Mouse (Mus musculus): Measurements from ENCODE around the gene Tff1.

The Tff1 gene

GRCm38 (mm10) chr17:31165127-31165526 lies at the start of gene Tff1:
Gene Tff1, minus strand, starts transcription at chr17:31165277.
- DNase-seq (ENCODE audit: low read depth, low spot score) = no peak

GRCm38 (mm10) chr17:31211881-31212280 lies 46.8 kb upstream of the Tff1 start:
- DNase-seq (ENCODE audit: low read depth, low spot score) = no peak

GRCm38 (mm10) chr17:31210299-31210698 lies 45.2 kb upstream of the Tff1 start:
- DNase-seq (ENCODE audit: low read depth, low spot score) = no peak

- DNase-seq (ENCODE audit: low read depth, low spot score) = no peak
Measured at GRCm38 (mm10) chr17:31209376-31209930, 44.4 kb upstream of the Tff1 start.

- no peak for DNase-seq (ENCODE audit: low read depth, low spot score)
Measured at GRCm38 (mm10) chr17:31208654-31209053, 43.6 kb upstream of the Tff1 start.

DNA sequence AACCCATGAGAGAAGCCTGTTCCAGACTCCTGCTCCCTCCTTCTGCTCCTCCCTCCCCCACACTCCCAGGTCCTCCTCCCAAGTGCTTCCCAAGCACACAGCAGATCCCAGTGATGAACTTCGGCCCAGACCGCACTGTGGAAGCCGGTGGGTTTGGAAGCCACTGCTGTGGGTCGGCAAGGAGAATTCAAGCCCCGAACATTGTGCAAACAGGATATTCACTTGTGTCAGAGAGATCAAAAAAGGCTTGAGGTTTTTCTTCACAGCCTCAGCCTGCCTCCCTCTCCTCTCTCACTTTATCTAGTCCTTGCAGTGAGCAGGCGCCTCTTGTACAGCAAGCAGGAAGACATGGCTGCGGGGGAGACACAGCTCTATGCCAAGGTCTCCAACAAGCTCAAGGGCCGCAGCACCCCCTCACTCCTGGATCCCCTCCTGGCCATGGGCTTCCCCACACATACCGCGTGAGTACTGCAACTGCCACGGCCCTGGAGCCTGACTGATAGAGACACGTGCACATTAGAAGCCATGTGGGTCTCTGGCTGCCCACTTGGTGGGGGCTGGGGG lies 42.8 kb upstream of the Tff1 start, which contains the start of gene Ubash3a:
Gene Ubash3a, plus strand, starts transcription at position 103 of the 564 bp plus-strand sequence.
- no peak for DNase-seq (ENCODE audit: low read depth, low spot score)

- no peak for DNase-seq (ENCODE audit: low read depth, low spot score)
Measured at GRCm38 (mm10) chr17:31198877-31199276, 33.8 kb upstream of the Tff1 start, which contains the start of gene Tmprss3. Gene Tmprss3, minus strand, starts transcription at chr17:31198977.

- no peak for DNase-seq (ENCODE audit: low read depth, low spot score)
Measured at GRCm38 (mm10) chr17:31196283-31196682, 31.2 kb upstream of the Tff1 start.

DNA sequence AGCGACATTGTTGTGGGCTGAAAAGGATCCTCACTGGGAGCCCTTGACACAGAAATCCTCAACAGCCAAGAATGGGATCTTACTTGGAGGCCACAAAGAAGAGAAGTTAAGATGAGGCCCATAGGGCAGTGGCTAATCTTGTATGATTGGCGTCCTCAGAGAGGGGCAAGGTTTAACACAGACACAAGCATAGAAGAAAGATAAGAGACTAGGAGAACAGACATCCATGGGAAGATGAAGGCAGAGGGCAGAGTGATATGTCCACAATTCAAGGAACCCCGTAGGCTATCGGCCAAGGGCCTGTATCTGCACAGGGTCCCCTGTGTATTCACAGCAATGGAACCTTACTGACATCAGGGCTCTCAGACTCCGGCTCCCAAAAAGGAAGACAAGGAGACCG lies 30.1 kb upstream of the Tff1 start:
- DNase-seq (ENCODE audit: low read depth, low spot score) = no peak

GRCm38 (mm10) chr17:31193360-31193759 lies 28.3 kb upstream of the Tff1 start:
- DNase-seq (ENCODE audit: low read depth, low spot score) = no peak

GRCm38 (mm10) chr17:31192663-31193062 lies 27.6 kb upstream of the Tff1 start:
- peak; percentile 12 for DNase-seq (ENCODE audit: low read depth, low spot score)

- DNase-seq (ENCODE audit: low read depth, low spot score) = no peak
Measured at GRCm38 (mm10) chr17:31191825-31192224, 26.7 kb upstream of the Tff1 start.

GRCm38 (mm10) chr17:31187370-31187769 lies 22.3 kb upstream of the Tff1 start:
- DNase-seq (ENCODE audit: low read depth, low spot score) = peak; percentile 57

- no peak for DNase-seq (ENCODE audit: low read depth, low spot score)
Measured at GRCm38 (mm10) chr17:31184269-31184990, 19.4 kb upstream of the Tff1 start.

DNA sequence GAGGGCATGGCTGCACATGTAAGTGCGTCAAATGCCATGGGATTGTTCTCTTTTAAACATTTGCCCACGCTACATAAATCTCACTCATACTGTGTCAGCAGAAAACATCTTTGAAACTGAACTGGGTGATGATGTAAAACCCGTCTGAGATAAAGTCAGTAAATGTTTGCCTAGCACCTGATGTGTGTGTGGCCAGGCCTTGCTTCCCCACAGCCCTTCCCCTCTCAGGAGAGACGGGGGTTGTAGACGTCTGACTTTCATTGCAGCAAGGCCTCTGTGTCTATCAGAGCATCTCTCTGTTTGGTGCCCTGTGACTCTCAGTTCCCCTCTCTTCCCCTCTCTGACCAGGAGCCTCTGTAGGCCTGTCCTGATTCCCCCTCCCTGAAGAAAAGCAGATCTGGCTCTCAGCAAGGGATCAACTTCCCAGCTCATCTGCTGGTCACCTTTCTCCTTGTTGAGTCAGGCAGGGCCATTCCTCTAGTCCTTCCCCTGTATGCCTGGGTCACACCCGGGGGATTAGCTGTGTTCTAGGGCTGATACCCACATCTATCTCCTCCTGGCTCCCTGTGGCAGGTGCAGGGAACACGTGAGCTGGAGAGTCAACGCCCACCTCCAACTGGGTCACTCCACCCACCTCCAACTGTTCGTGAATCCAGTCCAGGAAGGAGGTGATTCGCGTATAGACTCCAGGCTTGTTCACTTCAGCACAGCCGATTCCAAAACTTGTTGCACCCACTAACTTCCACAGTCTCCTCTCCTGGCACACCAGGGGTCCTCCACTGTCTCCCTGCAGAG lies 18.3 kb upstream of the Tff1 start:
- DNase-seq (ENCODE audit: low read depth, low spot score) = no peak

DNA sequence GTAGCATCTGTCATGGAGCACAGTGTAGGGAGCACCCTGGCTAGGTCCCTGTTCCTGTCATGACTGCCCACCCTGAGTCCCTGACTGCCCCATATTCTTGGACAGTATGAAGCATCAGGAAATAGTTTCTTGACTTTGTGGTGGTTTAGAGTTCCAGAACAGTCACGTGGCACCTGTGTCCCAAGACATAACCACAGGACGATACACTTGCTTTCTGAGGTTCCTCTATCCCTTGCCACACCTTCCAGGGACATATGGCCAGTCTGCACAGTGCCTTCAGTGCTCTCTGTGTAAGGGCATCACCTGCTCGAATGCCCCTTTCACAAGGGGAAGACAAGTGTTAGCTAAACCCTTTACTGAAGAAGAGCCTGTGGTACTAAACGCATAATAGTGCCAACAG lies 16.4 kb upstream of the Tff1 start:
- DNase-seq (ENCODE audit: low read depth, low spot score) = no peak

- DNase-seq (ENCODE audit: low read depth, low spot score) = no peak
Measured at GRCm38 (mm10) chr17:31176321-31176720, 11.2 kb upstream of the Tff1 start.

DNA sequence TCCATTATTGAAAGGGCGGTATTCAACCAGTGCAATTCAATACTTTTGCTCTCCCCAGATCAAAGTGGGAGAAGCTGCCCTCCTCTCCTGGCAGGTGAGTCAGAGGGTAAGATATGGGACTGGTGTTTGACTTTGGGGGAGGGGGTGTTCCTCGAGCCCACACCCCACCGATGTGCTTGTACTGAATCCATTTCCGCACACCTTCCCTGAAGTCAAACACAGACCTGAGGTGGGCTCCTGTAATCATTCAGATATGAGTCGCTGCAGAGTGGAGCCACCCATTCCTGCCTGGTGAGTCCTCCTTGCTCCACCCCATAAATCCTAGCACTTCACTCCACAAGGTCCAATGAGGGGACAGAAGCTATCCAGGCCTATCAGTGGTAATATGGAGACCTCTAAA lies 4.7 kb upstream of the Tff1 start:
- DNase-seq (ENCODE audit: low read depth, low spot score) = no peak

- no peak for DNase-seq (ENCODE audit: low read depth, low spot score)
Measured at GRCm38 (mm10) chr17:31163821-31164220, 1.3 kb downstream of the Tff1 start.

GRCm38 (mm10) chr17:31162607-31163006 lies 2.5 kb downstream of the Tff1 start:
- no peak for DNase-seq (ENCODE audit: low read depth, low spot score)

- DNase-seq (ENCODE audit: low read depth, low spot score) = no peak
Measured at GRCm38 (mm10) chr17:31160291-31160690, 4.8 kb downstream of the Tff1 start.

GRCm38 (mm10) chr17:31157921-31158320 lies 7.2 kb downstream of the Tff1 start:
- DNase-seq (ENCODE audit: low read depth, low spot score) = no peak

All from forelimb bud, embryonic 11.5 days (tissue).